Mouse (Mus musculus) erythroblast, embryonic 14.5 days (primary cell): ENCODE results near the gene Slc16a7. TPM values are rescaled to one million over a fixed set of nuclear protein-coding genes. Genes with fewer than 3 reads are reported as not detected.

Experiments used
- H3K27me3 ChIP-seq: 2 replicates; pipeline ENCODE4 v1.6.1; 2012; ENCODE audit warnings: inconsistent platforms; ENCODE audit not compliant: control insufficient read depth
- H3K36me3 ChIP-seq: 2 replicates; pipeline ENCODE4 v1.6.1; 2012; ENCODE audit warnings: mild to moderate bottlenecking, inconsistent platforms; ENCODE audit not compliant: control insufficient read depth
- H3K4me1 ChIP-seq: 2 replicates; pipeline ENCODE4 v1.6.1; 2012; ENCODE audit warnings: inconsistent platforms; ENCODE audit not compliant: control insufficient read depth
- H3K4me3 ChIP-seq: replicated peaks from 2 replicates; pipeline ENCODE3; 2012; ENCODE audit warnings: moderate library complexity, mild to moderate bottlenecking, inconsistent platforms
- H3K9me3 ChIP-seq: 2 replicates; pipeline ENCODE4 v1.6.1; 2012; ENCODE audit warnings: low read length, inconsistent platforms, mixed read lengths; ENCODE audit not compliant: control insufficient read depth
- GATA1 ChIP-seq: IDR thresholded peaks from 2 replicates; pipeline ENCODE4 v1.6.1; 2012; ENCODE audit warnings: low read length, inconsistent platforms, mixed read lengths
- TAL1 ChIP-seq: IDR thresholded peaks from 3 replicates; pipeline ENCODE4 v1.6.1; 2012; ENCODE audit warnings: low read length, inconsistent platforms, mixed read lengths
- polyA plus RNA-seq: library from polyadenylated mRNA; stranded (reverse); fragments of >175 nt; gene quantifications from 2 replicates; pipeline ENCODE4 v1.2.3, GENCODE M21; 2012

The Slc16a7 gene
- polyA plus RNA-seq, 1 experiment, result not detected

DNA sequence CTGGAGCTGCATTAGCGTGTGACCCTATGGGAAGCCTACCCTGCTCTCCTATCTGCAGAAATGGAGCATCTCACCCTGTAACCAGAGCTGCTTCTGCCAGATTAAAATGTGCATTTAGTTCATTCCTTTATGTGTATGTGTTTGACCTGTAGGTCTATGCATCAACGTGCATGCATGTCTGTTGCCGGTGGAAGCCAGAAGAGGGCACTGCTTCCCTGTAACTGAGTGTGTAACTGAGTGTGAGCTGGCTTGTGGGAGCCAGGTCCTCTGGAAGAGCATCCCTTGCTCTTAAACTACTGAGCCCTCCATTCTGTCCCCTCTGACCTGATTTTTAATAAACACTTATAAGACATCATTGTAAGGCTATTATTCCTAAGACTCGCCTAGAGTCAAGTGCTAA, 124.3 kb downstream of the Slc16a7 start:
- no peaks in the 10 kb centered on the region for H3K27me3 ChIP-seq
- H3K36me3 ChIP-seq, result no peaks in the 10 kb centered on the region
- no peaks in the 10 kb centered on the region for H3K4me1 ChIP-seq
- no peaks in the 10 kb centered on the region; the same call in 1 of the 2 replicates for H3K9me3 ChIP-seq
- no peak overlapping the region for H3K4me3 ChIP-seq
- TF ChIP-seq TAL1 (no peak), GATA1 (no peak)

DNA sequence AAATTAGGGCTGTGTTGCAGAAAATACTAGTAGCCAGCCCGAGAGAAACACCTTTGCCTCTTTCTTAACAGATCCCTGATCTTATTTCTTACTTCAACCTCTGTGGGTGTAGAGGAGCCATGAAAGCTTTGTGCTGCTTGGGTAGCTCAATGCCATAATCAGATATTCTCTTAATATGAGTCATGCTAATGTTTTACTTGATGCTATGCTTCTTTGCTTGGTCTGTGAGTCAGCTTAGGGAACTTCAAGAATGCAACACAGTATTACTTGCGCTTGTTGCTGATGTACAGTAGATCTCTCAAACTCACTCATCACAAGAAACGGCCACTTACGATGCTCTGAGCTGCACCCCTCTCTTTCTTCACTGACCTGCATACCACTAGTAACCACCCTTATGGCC, 133.4 kb downstream of the Slc16a7 start:
- H3K27me3 ChIP-seq, result no peaks in the 10 kb centered on the region
- no peak overlapping the region for H3K4me3 ChIP-seq
- no peaks in the 10 kb centered on the region for H3K36me3 ChIP-seq
- no peak for TF ChIP-seq GATA1
- TF ChIP-seq TAL1, result no peak
- H3K9me3 ChIP-seq, result 0 out of 2 replicates have a peak, but pooled peaks cover 3% of the 10 kb centered on the region
- H3K4me1 ChIP-seq, result no peaks in the 10 kb centered on the region

DNA sequence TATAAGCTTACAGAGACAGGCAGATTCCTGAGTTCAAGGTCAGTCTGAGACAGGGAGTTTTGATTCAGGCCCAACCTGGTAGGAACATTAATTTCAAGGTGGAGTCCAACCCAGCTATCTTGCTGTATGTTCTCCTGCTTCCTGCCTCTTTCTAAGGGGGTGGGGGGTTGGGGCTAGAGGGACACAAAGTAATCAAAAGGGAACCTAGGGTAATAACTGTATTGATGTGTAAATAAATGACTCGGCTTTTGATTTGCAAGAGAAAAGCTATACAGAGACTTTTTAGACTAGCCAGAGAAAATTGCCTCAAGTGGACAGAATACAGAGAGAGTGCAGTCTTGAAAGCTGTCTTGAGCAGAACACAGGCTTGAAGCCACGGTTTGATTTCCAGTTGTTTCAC, 174.7 kb downstream of the Slc16a7 start:
- H3K36me3 ChIP-seq, result no peaks in the 10 kb centered on the region
- no peak overlapping the region for H3K4me3 ChIP-seq
- TF ChIP-seq GATA1 (no peak), TAL1 (no peak)
- H3K27me3 ChIP-seq, result no peaks in the 10 kb centered on the region
- no peaks in the 10 kb centered on the region for H3K4me1 ChIP-seq
- peaks cover 4% of the 10 kb centered on the region; the same call in 1 of the 2 replicates for H3K9me3 ChIP-seq

DNA sequence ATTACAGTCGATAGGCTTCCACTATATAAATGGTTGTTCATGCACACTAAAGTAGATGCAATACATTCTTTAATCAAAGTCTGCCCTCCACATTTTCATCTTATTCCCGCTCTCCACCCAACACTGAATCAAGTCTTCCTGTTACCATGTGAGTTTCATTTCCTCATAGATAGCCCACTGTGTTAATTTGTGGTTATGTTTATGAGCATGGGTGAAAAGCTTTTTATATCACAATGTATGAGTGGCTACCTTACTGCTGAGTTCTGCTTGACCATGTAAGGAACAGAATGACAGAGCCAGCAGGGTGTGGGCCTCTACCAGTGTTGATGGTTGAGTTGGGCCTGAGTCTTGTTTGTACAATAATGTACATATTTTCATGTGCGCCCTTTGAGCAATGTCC, 175.5 kb downstream of the Slc16a7 start:
- peaks cover 4% of the 10 kb centered on the region; the same call in 1 of the 2 replicates for H3K9me3 ChIP-seq
- no peaks in the 10 kb centered on the region for H3K27me3 ChIP-seq
- no peak overlapping the region for H3K4me3 ChIP-seq
- TF ChIP-seq GATA1 (no peak), TAL1 (no peak)
- no peaks in the 10 kb centered on the region for H3K4me1 ChIP-seq
- no peaks in the 10 kb centered on the region for H3K36me3 ChIP-seq

DNA sequence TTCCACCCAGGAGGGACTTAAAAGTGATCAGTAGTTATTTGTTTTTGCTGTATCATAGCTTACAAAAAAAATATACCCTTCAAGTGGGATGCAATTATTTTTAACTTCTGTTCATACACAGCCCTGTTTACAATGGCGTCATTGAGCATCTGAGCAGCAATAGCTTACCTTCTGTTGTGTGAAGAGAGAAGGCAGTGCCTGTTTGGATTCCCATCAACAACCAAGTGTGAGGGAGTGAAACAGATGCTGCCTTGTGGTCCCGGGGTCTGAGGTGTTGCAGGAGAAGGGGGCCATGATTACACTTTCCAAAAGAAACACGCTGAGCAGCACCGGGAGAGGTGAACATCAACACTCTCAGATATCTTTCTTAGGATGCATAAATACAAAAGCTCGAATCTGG, 201.7 kb downstream of the Slc16a7 start:
- TF ChIP-seq TAL1 (no peak), GATA1 (no peak)
- Histone ChIP-seq H3K4me1 (no peaks in the 10 kb centered on the region), H3K4me3 (no peak overlapping the region), H3K27me3 (no peaks in the 10 kb centered on the region), H3K9me3 (peaks cover 9% of the 10 kb centered on the region), H3K36me3 (no peaks in the 10 kb centered on the region)

DNA sequence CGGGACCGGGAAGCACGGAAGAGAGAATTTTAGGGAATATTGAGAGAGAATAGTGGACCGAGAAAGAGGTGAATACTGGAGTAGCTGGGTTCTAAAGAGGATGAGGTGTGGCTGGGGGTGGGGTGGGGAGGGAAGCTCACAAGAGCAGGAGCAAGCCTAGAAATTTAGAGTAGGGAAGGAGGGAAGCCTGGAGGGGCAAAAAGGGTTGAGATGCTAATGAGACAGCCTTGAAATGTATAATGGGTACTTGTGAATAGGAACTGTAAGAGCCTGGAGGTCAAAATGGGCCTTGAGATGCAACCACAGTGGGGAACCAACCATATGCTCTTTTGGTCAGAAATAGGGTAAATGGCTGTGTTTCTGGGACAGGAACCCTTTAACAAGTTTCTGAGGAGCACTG, 203.9 kb downstream of the Slc16a7 start:
- TF ChIP-seq TAL1 (no peak), GATA1 (no peak)
- no peak overlapping the region for H3K4me3 ChIP-seq
- no peaks in the 10 kb centered on the region for H3K36me3 ChIP-seq
- no peaks in the 10 kb centered on the region for H3K4me1 ChIP-seq
- H3K27me3 ChIP-seq, result no peaks in the 10 kb centered on the region
- peaks cover 15% of the 10 kb centered on the region for H3K9me3 ChIP-seq

DNA sequence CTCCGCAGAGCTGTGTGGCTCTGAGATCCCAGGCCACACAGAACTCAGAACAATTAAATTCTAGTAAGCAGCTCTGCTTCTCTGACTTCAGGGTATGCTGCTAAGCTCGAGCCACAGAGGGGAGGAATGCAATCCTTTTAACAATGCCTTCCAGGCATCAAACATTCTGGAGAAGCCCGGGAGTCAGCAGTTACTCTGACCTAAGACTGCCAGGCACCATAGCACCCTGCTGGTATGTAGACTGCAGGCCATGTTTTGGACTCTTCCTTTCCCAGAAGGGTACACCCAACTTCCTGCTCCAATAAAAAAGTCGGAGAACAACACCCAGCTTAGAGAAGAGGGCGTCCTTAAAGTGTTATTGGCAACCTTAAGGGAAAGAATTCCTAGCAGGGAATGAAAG, 205.1 kb downstream of the Slc16a7 start:
- H3K4me3 ChIP-seq, result no peak overlapping the region
- no peaks in the 10 kb centered on the region for H3K4me1 ChIP-seq
- TF ChIP-seq GATA1 (no peak), TAL1 (no peak)
- H3K27me3 ChIP-seq, result no peaks in the 10 kb centered on the region
- no peaks in the 10 kb centered on the region for H3K36me3 ChIP-seq
- peaks cover 21% of the 10 kb centered on the region for H3K9me3 ChIP-seq

DNA sequence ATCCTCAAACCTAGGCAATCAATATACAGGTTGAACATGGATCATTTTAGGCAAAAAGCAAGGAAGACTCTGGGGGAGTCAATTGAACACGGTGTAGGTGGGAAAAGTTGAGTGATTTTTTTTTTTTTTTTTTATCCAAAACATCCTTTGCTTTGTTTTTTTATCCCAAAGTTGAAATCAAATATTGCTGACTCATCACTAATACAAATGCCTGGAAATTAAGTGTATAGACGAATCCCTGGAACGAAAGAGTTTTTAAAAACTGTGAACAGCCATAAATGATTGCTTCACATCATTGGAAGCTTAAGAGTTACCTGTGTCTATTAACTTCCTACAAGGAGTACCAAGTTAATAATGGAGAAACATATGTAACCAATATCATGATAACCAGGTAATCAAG, 206.7 kb downstream of the Slc16a7 start:
- TF ChIP-seq GATA1, result no peak
- no peak for TF ChIP-seq TAL1
- H3K4me3 ChIP-seq, result no peak overlapping the region
- H3K9me3 ChIP-seq, result peaks cover 17% of the 10 kb centered on the region

DNA sequence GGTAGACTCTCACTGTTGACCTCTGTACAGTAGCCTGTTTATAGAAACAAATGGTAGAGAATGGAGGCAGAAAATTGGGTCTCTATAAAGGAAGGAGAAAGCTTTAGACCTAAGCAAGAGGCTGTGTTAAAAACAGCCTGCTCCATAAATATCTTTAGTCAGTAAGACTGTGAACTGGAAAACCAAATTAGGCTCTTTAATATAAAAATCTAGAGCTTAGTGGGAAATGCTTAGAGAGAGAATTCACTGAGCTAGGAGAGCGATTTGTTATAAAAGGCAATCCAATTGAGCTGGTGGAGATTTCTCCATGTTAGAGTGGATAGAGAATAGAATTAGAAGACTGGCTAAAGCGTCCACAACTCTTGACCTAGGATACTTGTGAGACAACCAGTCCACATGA, 211.5 kb downstream of the Slc16a7 start:
- Histone ChIP-seq H3K27me3 (no peaks in the 10 kb centered on the region), H3K9me3 (peaks cover 14% of the 10 kb centered on the region), H3K36me3 (no peaks in the 10 kb centered on the region), H3K4me1 (no peaks in the 10 kb centered on the region), H3K4me3 (no peak overlapping the region)
- TF ChIP-seq GATA1, result no peak
- no peak for TF ChIP-seq TAL1

More for the DNA sequence above, 206.7 kb downstream of the Slc16a7 start:
- Histone ChIP-seq H3K27me3 (no peaks in the 10 kb centered on the region), H3K36me3 (no peaks in the 10 kb centered on the region), H3K4me1 (no peaks in the 10 kb centered on the region)

DNA sequence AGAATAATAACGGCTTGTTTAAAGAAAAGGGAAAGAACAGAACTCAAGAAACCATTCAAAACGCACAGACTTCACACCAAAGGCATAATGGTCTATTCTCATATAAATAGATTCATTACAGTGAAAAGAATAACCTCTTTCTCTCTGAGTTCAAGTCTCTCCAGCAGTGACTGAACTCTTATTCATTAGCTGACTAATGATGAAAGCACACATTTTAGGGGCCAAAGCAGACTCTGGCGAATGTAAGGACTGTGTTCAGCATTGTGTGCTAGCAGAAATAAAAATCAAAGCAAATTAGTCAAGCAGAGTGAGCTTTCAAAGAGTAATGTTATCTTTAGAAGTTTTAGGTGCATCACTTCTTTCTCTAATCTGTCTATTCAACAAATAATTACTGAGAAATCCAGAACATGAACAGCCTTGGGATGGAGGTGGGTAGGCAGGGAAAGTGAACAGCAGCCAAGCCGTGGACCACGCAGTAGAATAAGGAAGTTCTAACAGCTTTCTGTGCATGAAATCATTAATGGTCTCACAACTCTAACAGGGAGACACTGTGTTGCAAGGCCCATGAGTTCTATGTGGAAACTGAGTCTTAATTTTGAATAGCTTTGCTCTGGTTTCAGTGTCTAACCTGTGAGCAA, 214.1 kb downstream of the Slc16a7 start:
- Histone ChIP-seq H3K36me3 (no peaks in the 10 kb centered on the region), H3K4me1 (no peaks in the 10 kb centered on the region), H3K9me3 (peaks cover 14% of the 10 kb centered on the region), H3K4me3 (no peak overlapping the region), H3K27me3 (no peaks in the 10 kb centered on the region)
- no peak for TF ChIP-seq TAL1
- no peak for TF ChIP-seq GATA1
